8 mouse cellular contexts compared by ENCODE assay signal in the genomic region with DNA sequence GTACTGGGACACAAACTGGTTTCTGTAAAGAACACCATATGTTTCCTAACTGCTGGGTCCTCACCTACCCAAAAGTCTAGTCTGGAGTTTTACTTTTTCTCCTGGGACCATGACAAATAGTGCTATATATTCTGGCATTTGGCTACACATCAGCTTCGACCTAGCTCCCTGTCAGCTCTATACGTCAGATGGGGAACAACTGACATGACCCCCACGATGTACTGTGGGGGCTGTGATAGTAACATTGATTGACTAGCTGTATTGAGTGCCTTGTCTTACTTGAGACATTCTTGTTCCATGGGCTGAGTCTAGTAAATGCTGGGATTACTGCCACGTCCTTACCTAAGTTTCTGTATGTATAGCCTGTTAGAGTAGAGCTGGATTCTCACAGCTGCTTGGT. TPM values are rescaled to one million over a fixed set of nuclear protein-coding genes. Genes with fewer than 3 reads are reported as not detected.
DNase-seq lines count a peak whose midpoint lies in the region; ATAC-seq and TF ChIP-seq lines count a peak whose summit lies in the region.

No protein-coding gene starts in this region.

- H3K9me3 ChIP-seq in midbrain, embryonic 13.5 days = no peaks in the 10 kb centered on the region
- H3K9me3 ChIP-seq in midbrain, embryonic 11.5 days (ENCODE audit: control insufficient read depth, low read length) = no peaks in the 10 kb centered on the region
- no peaks in the 10 kb centered on the region for H3K9me3 ChIP-seq in limb, embryonic 11.5 days (ENCODE audit: control insufficient read depth, low read length)
- no peaks in the 10 kb centered on the region for H3K9me3 ChIP-seq in stomach, embryonic 15.5 days

- H3K27ac ChIP-seq in cerebellum, adult 2 months (ENCODE audit: insufficient read depth, low read length) = peak overlapping the region; percentile 51; the same call in 1 of the 2 replicates
- H3K27ac ChIP-seq in midbrain, embryonic 13.5 days = peak overlapping the region; percentile 56
- no peak overlapping the region for H3K27ac ChIP-seq in midbrain, embryonic 11.5 days (ENCODE audit: low read depth, low read length)
- H3K27ac ChIP-seq in limb, embryonic 11.5 days (replicated peaks; ENCODE audit: low read depth, low read length) = 0 out of 2 replicates have a peak overlapping the region, but pooled peaks have one; percentile 30
- peak overlapping the region; percentile 89 for H3K27ac ChIP-seq in stomach, embryonic 15.5 days

- DNase-seq in cerebellum, adult 2 months = no peak
- no peak for DNase-seq in cerebellum, postnatal 25 days
- no peak for DNase-seq in midbrain, embryonic 11.5 days (ENCODE audit: low spot score, missing footprints)
- DNase-seq in limb, embryonic 11.5 days (ENCODE audit: low spot score) = no peak
- DNase-seq in Muller cell, postnatal 12 days (ENCODE audit: inconsistent ontology term) = no peak
- DNase-seq in left cerebral cortex, postnatal 10 days (ENCODE audit: extremely low spot score in 1 of 2, low spot score in 2 of 2) = no peak

- no peak for TF ChIP-seq CTCF in cerebellum, adult 2 months (IDR thresholded peaks at IDR 0.05; ENCODE audit: borderline replicate concordance, insufficient read depth, low read depth, low read length)

- H3K9ac ChIP-seq in midbrain, embryonic 13.5 days (replicated peaks) = no peak overlapping the region
- no peak overlapping the region for H3K9ac ChIP-seq in midbrain, embryonic 11.5 days (ENCODE audit: low read length)
- no peak overlapping the region for H3K9ac ChIP-seq in limb, embryonic 11.5 days (ENCODE audit: low read length)
- H3K9ac ChIP-seq in stomach, embryonic 15.5 days = peak overlapping the region; percentile 16; the same call in 1 of the 2 replicates

- 58% methylated on average over 4 of the region's 4 CpGs for WGBS in cerebellum, adult 2 months
- WGBS in midbrain, embryonic 13.5 days = 76% methylated on average over 4 of the region's 4 CpGs
- WGBS in midbrain, embryonic 11.5 days = 77% methylated on average over 4 of the region's 4 CpGs
- WGBS in limb, embryonic 11.5 days = 72% methylated on average over 4 of the region's 4 CpGs
- WGBS in stomach, embryonic 15.5 days = 21% methylated on average over 4 of the region's 4 CpGs

- H3K4me3 ChIP-seq in cerebellum, adult 2 months (replicated peaks; ENCODE audit: insufficient read depth, low read depth, low read length) = no peak overlapping the region
- H3K4me3 ChIP-seq in midbrain, embryonic 13.5 days (replicated peaks) = no peak overlapping the region
- no peak overlapping the region for H3K4me3 ChIP-seq in midbrain, embryonic 11.5 days (ENCODE audit: low read depth, low read length)
- H3K4me3 ChIP-seq in limb, embryonic 11.5 days (ENCODE audit: low read depth, low read length) = no peak overlapping the region
- H3K4me3 ChIP-seq in stomach, embryonic 15.5 days (replicated peaks) = no peak overlapping the region

- intact Hi-C loops in left cerebral cortex, postnatal 10 days (cut with DNase I) = no loop called here

- H3K27me3 ChIP-seq in cerebellum, adult 2 months (ENCODE audit: control insufficient read depth, insufficient read depth, low read length) = no peaks in the 10 kb centered on the region
- no peaks in the 10 kb centered on the region for H3K27me3 ChIP-seq in midbrain, embryonic 13.5 days
- no peaks in the 10 kb centered on the region for H3K27me3 ChIP-seq in midbrain, embryonic 11.5 days (ENCODE audit: control insufficient read depth, insufficient read depth, low read length)
- no peaks in the 10 kb centered on the region for H3K27me3 ChIP-seq in limb, embryonic 11.5 days (ENCODE audit: control insufficient read depth, insufficient read depth, low read length)
- H3K27me3 ChIP-seq in stomach, embryonic 15.5 days (replicated peaks) = no peaks in the 10 kb centered on the region

- no peak for TF ChIP-seq POLR2A in cerebellum, adult 2 months (IDR thresholded peaks at IDR 0.05; ENCODE audit: borderline replicate concordance, insufficient read depth, low read length)

- H3K36me3 ChIP-seq in midbrain, embryonic 13.5 days = peaks cover 54% of the 10 kb centered on the region
- H3K36me3 ChIP-seq in midbrain, embryonic 11.5 days (ENCODE audit: control insufficient read depth, insufficient read depth, low read length) = peaks cover 13% of the 10 kb centered on the region; the same call in 1 of the 2 replicates
- H3K36me3 ChIP-seq in limb, embryonic 11.5 days (ENCODE audit: control insufficient read depth, insufficient read depth, low read length) = peaks cover 8% of the 10 kb centered on the region
- 0 out of 2 replicates have a peak, but pooled peaks cover 10% of the 10 kb centered on the region for H3K36me3 ChIP-seq in stomach, embryonic 15.5 days

- ATAC-seq in midbrain, embryonic 13.5 days = no peak
- ATAC-seq in midbrain, embryonic 11.5 days (ENCODE audit: low FRiP score) = no peak
- no peak for ATAC-seq in limb, embryonic 11.5 days (ENCODE audit: insufficient number of reproducible peaks, low FRiP score, low TSS enrichment, low read depth)
- ATAC-seq in stomach, embryonic 15.5 days (ENCODE audit: insufficient read depth, low FRiP score, low read depth) = peak; percentile 6; the same call in 1 of the 2 replicates

- H3K4me1 ChIP-seq in cerebellum, adult 2 months (ENCODE audit: control insufficient read depth, insufficient read depth, low read length) = peaks cover 20% of the 10 kb centered on the region
- H3K4me1 ChIP-seq in midbrain, embryonic 13.5 days (replicated peaks) = peaks cover 28% of the 10 kb centered on the region
- peaks cover 10% of the 10 kb centered on the region; the same call in 1 of the 2 replicates for H3K4me1 ChIP-seq in midbrain, embryonic 11.5 days (ENCODE audit: control insufficient read depth, insufficient read depth, low read length)
- H3K4me1 ChIP-seq in limb, embryonic 11.5 days (ENCODE audit: control insufficient read depth, insufficient read depth, low read length) = peaks cover 7% of the 10 kb centered on the region
- peaks cover 58% of the 10 kb centered on the region for H3K4me1 ChIP-seq in stomach, embryonic 15.5 days

- no peak overlapping the region for H3K4me2 ChIP-seq in midbrain, embryonic 13.5 days (replicated peaks)
- H3K4me2 ChIP-seq in midbrain, embryonic 11.5 days = no peak overlapping the region
- H3K4me2 ChIP-seq in limb, embryonic 11.5 days (ENCODE audit: low read depth, severe bottlenecking) = no peak overlapping the region
- H3K4me2 ChIP-seq in stomach, embryonic 15.5 days = peak overlapping the region; percentile 29

RNA-seq across cellular contexts. Expression of a gene that starts 8.9 kb away (rescaled TPM):
- 43.6 and 45.4 TPM in 2 replicates for polyA plus RNA-seq in cerebellum, adult 2 months (2012; rRNA removed)
- 46.9 and 56.3 TPM in 2 replicates for polyA plus RNA-seq in midbrain, embryonic 13.5 days (2015; fragmentation: Nextera tagmentation; extraction: Ambion mirVana)
- polyA plus RNA-seq in midbrain, embryonic 11.5 days (2014; fragmentation: Nextera tagmentation; extraction: Ambion mirVana) = 74.1 and 79.9 TPM in 2 replicates
- 63.2 and 67.9 TPM in 2 replicates for polyA plus RNA-seq in limb, embryonic 11.5 days (2014; fragmentation: Nextera tagmentation; extraction: Ambion mirVana)
- polyA plus RNA-seq in stomach, embryonic 15.5 days (2015; fragmentation: Nextera tagmentation; extraction: Ambion mirVana) = 54.1 and 57.7 TPM in 2 replicates
- total RNA-seq in left cerebral cortex, postnatal 10 days (2021) = 10 to 100 TPM; 62.2 to 63.0 TPM

RNA-seq across cellular contexts. Expression of a gene that starts 20.2 kb away (rescaled TPM):
- polyA plus RNA-seq in cerebellum, adult 2 months (2012; rRNA removed) = 13.5 and 15.9 TPM in 2 replicates
- 0.68 and 1.9 TPM in 2 replicates for polyA plus RNA-seq in midbrain, embryonic 13.5 days (2015; fragmentation: Nextera tagmentation; extraction: Ambion mirVana)
- 0.28 and 0.52 TPM in 2 replicates for polyA plus RNA-seq in midbrain, embryonic 11.5 days (2014; fragmentation: Nextera tagmentation; extraction: Ambion mirVana)
- polyA plus RNA-seq in limb, embryonic 11.5 days (2014; fragmentation: Nextera tagmentation; extraction: Ambion mirVana) = 0.29 and 0.71 TPM in 2 replicates
- polyA plus RNA-seq in stomach, embryonic 15.5 days (2015; fragmentation: Nextera tagmentation; extraction: Ambion mirVana) = 3.8 and 7.3 TPM in 2 replicates
- 1 to 10 TPM in 1 of 2 experiments, under 1 TPM in 1; 0.73 to 1.3 TPM for total RNA-seq in left cerebral cortex, postnatal 10 days (2021)

RNA-seq across cellular contexts. Expression of a gene that starts 42.7 kb away (rescaled TPM):
- polyA plus RNA-seq in cerebellum, adult 2 months (2012; rRNA removed) = 84.5 and 88.8 TPM in 2 replicates
- polyA plus RNA-seq in midbrain, embryonic 13.5 days (2015; fragmentation: Nextera tagmentation; extraction: Ambion mirVana) = 116 TPM in 2 replicates
- polyA plus RNA-seq in midbrain, embryonic 11.5 days (2014; fragmentation: Nextera tagmentation; extraction: Ambion mirVana) = 88.1 and 93.2 TPM in 2 replicates
- polyA plus RNA-seq in limb, embryonic 11.5 days (2014; fragmentation: Nextera tagmentation; extraction: Ambion mirVana) = 78.7 and 81.8 TPM in 2 replicates
- 65.6 and 71.0 TPM in 2 replicates for polyA plus RNA-seq in stomach, embryonic 15.5 days (2015; fragmentation: Nextera tagmentation; extraction: Ambion mirVana)
- 100 to 1,000 TPM; 231 to 238 TPM for total RNA-seq in left cerebral cortex, postnatal 10 days (2021)
